Comparison of ENCODE assay signal across 8 mouse cellular contexts in genomic region chr10:5824779-5825178, GRCm38 (mm10). TPM values are rescaled to one million over a fixed set of nuclear protein-coding genes. Genes with fewer than 3 reads are reported as not detected.
DNase-seq lines count a peak whose midpoint lies in the region; ATAC-seq and TF ChIP-seq lines count a peak whose summit lies in the region.

No protein-coding gene starts in this region.

- 0% methylated on average over 3 of the region's 3 CpGs for WGBS in forebrain, embryonic 12.5 days
- WGBS in hindbrain, embryonic 16.5 days, result 0% methylated on average over 3 of the region's 3 CpGs
- 0% methylated on average over 3 of the region's 3 CpGs for WGBS in midbrain, embryonic 16.5 days

- DNase-seq in testis, postnatal 10 days (ENCODE audit: low spot score), result no peak
- peak; percentile 31 for DNase-seq in cerebellum, adult 11 months
- DNase-seq in liver, result peak; percentile 27
- peak; percentile 75 for DNase-seq in thymus, postnatal 0 days (ENCODE audit: low spot score)

- H3K27me3 ChIP-seq in testis, adult 2 months (ENCODE audit: control insufficient read depth, insufficient read depth, low read length), result no peaks in the 10 kb centered on the region
- H3K27me3 ChIP-seq in forebrain, embryonic 12.5 days, result no peaks in the 10 kb centered on the region
- H3K27me3 ChIP-seq in hindbrain, embryonic 16.5 days (replicated peaks; ENCODE audit: control insufficient read depth, insufficient read depth, low read length), result no peaks in the 10 kb centered on the region
- H3K27me3 ChIP-seq in midbrain, embryonic 16.5 days (ENCODE audit: control insufficient read depth, insufficient read depth, low read depth, low read length), result no peaks in the 10 kb centered on the region

- peak overlapping the region; percentile 41; the same call in 1 of the 2 replicates for H3K9ac ChIP-seq in forebrain, embryonic 12.5 days
- no peak overlapping the region; the same call in 1 of the 2 replicates for H3K9ac ChIP-seq in hindbrain, embryonic 16.5 days (ENCODE audit: low read depth, low read length)
- no peak overlapping the region for H3K9ac ChIP-seq in midbrain, embryonic 16.5 days (ENCODE audit: low read depth, low read length)

- H3K4me3 ChIP-seq in testis, adult 2 months (ENCODE audit: control insufficient read depth, low read depth, low read length), result peak overlapping the region; percentile 93
- H3K4me3 ChIP-seq in forebrain, embryonic 12.5 days (replicated peaks), result peak overlapping the region; percentile 89
- peak overlapping the region; percentile 99 for H3K4me3 ChIP-seq in hindbrain, embryonic 16.5 days (ENCODE audit: low read length)
- peak overlapping the region; percentile 92; the same call in 1 of the 2 replicates for H3K4me3 ChIP-seq in midbrain, embryonic 16.5 days (ENCODE audit: low read depth, low read length)

- H3K4me1 ChIP-seq in testis, adult 2 months (ENCODE audit: control insufficient read depth, insufficient read depth, low read length), result peaks cover 5% of the 10 kb centered on the region; the same call in 1 of the 2 replicates
- H3K4me1 ChIP-seq in forebrain, embryonic 12.5 days, result peaks cover 20% of the 10 kb centered on the region
- H3K4me1 ChIP-seq in hindbrain, embryonic 16.5 days (ENCODE audit: control insufficient read depth, insufficient read depth, low read depth, low read length), result peaks cover 19% of the 10 kb centered on the region
- peaks cover 14% of the 10 kb centered on the region for H3K4me1 ChIP-seq in midbrain, embryonic 16.5 days (ENCODE audit: control insufficient read depth, insufficient read depth, low read length)

- no peak for TF ChIP-seq POLR2A in testis, adult 2 months (IDR thresholded peaks at IDR 0.05; ENCODE audit: control insufficient read depth, low read depth, low read length)

- H3K9me3 ChIP-seq in forebrain, embryonic 12.5 days, result no peaks in the 10 kb centered on the region
- H3K9me3 ChIP-seq in hindbrain, embryonic 16.5 days (ENCODE audit: control insufficient read depth, low read length), result no peaks in the 10 kb centered on the region
- H3K9me3 ChIP-seq in midbrain, embryonic 16.5 days (replicated peaks; ENCODE audit: control insufficient read depth, low read length, poor library complexity, severe bottlenecking), result no peaks in the 10 kb centered on the region

- no peak for ATAC-seq in forebrain, embryonic 12.5 days (ENCODE audit: low FRiP score)
- ATAC-seq in hindbrain, embryonic 16.5 days, result no peak
- ATAC-seq in midbrain, embryonic 16.5 days, result 0 out of 2 replicates have a peak, but pooled peaks have one; percentile 4

- peak overlapping the region; percentile 63 for H3K4me2 ChIP-seq in forebrain, embryonic 12.5 days
- peak overlapping the region; percentile 94 for H3K4me2 ChIP-seq in hindbrain, embryonic 16.5 days (ENCODE audit: low read length)
- peak overlapping the region; percentile 68 for H3K4me2 ChIP-seq in midbrain, embryonic 16.5 days (ENCODE audit: low read length)

- no peak for TF ChIP-seq CTCF in testis, adult 2 months (IDR thresholded peaks at IDR 0.05; ENCODE audit: control insufficient read depth, insufficient read depth, insufficient replicate concordance, low read depth, low read length)

- H3K27ac ChIP-seq in testis, adult 2 months (ENCODE audit: control insufficient read depth, insufficient read depth, low read depth, low read length), result peak overlapping the region; percentile 86
- H3K27ac ChIP-seq in forebrain, embryonic 12.5 days, result peak overlapping the region; percentile 85
- H3K27ac ChIP-seq in hindbrain, embryonic 16.5 days (ENCODE audit: low read depth, low read length), result peak overlapping the region; percentile 90
- peak overlapping the region; percentile 89; the same call in 1 of the 2 replicates for H3K27ac ChIP-seq in midbrain, embryonic 16.5 days (ENCODE audit: low read length)

- no peaks in the 10 kb centered on the region for H3K36me3 ChIP-seq in testis, adult 2 months (ENCODE audit: control insufficient read depth, insufficient read depth, low read length)
- peaks cover 1% of the 10 kb centered on the region for H3K36me3 ChIP-seq in forebrain, embryonic 12.5 days (replicated peaks)
- no peaks in the 10 kb centered on the region; the same call in 1 of the 2 replicates for H3K36me3 ChIP-seq in hindbrain, embryonic 16.5 days (ENCODE audit: control insufficient read depth, insufficient read depth, low read length)
- H3K36me3 ChIP-seq in midbrain, embryonic 16.5 days (ENCODE audit: control insufficient read depth, insufficient read depth, low read length), result no peaks in the 10 kb centered on the region

RNA-seq across cellular contexts. Expression of gene Mtrf1l, which starts 1.1 kb away (rescaled TPM):
- 0.71 and 1.1 TPM in 2 replicates for polyA plus RNA-seq in testis, adult 2 months (2012; rRNA removed)
- 11.5 and 13.0 TPM in 2 replicates for polyA plus RNA-seq in forebrain, embryonic 12.5 days (2016; fragmentation: Nextera tagmentation; extraction: Ambion mirVana)
- 9.6 and 10.7 TPM in 2 replicates for polyA plus RNA-seq in hindbrain, embryonic 16.5 days (2015; fragmentation: Nextera tagmentation; extraction: Ambion mirVana)
- 7.9 and 11.1 TPM in 2 replicates for polyA plus RNA-seq in midbrain, embryonic 16.5 days (2015; fragmentation: Nextera tagmentation; extraction: Ambion mirVana)
- 15.3 and 18.0 TPM in 2 replicates for polyA plus RNA-seq in thymus, postnatal 0 days (2015; fragmentation: Nextera tagmentation; extraction: Ambion mirVana)

RNA-seq across cellular contexts. Expression of gene Fbxo5, which starts 19.4 kb away (rescaled TPM):
- polyA plus RNA-seq in testis, adult 2 months (2012; rRNA removed), result 0.53 and 1.1 TPM in 2 replicates
- 82.4 and 93.9 TPM in 2 replicates for polyA plus RNA-seq in forebrain, embryonic 12.5 days (2016; fragmentation: Nextera tagmentation; extraction: Ambion mirVana)
- 14.3 and 17.4 TPM in 2 replicates for polyA plus RNA-seq in hindbrain, embryonic 16.5 days (2015; fragmentation: Nextera tagmentation; extraction: Ambion mirVana)
- 10.1 and 11.1 TPM in 2 replicates for polyA plus RNA-seq in midbrain, embryonic 16.5 days (2015; fragmentation: Nextera tagmentation; extraction: Ambion mirVana)
- 112 and 116 TPM in 2 replicates for polyA plus RNA-seq in thymus, postnatal 0 days (2015; fragmentation: Nextera tagmentation; extraction: Ambion mirVana)
